Mouse (Mus musculus) megakaryocyte, embryonic 14.5 days (primary cell): ENCODE measurements around the gene Pno1.

Experiments used
- FLI1 ChIP-seq: IDR thresholded peaks from 2 replicates; pipeline ENCODE4 v1.6.1; 2012; ENCODE audit warnings: low read length, inconsistent platforms, mixed read lengths
- GATA1 ChIP-seq: IDR thresholded peaks from 3 replicates; pipeline ENCODE4 v1.6.1; 2012; ENCODE audit warnings: mixed read lengths, low read length, inconsistent platforms, borderline replicate concordance

DNA sequence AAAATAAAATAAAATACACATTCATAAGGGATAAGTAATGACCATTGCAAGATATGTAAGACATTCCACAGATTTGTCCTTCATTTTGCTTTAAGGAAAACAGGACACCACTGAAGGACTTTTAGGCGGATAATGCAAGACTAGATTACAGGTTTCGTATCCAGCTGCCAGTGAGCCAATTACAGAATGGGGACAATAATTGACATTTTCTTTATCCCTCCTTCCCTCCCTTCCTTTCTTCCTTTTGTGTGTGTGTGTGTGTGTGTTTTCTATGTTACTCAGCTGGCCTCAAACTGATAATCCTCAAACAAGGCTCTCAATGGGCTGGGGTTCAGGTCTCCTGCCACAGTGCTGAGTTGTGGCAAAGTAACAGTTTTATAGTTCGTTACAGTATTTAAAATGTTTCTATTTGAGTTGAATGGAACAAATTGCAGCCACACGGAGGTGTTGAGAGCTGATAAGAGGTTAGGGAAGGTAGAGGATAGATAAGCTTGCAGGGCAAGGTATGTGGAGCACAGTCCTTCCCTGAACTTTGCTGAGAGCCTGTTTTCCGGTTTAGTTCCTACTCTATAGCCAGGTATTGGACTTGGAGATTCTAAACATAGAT, 1.6 kb upstream of the Pno1 start:
- TF ChIP-seq GATA1 (no peak), FLI1 (no peak)
